Mouse (Mus musculus) heart, adult 2 months (tissue): ENCODE results near the gene Cmtm1.

Experiments
- CTCF ChIP-seq: fragments of 200-600 bp; IDR thresholded peaks from 2 replicates; pipeline ENCODE4 v1.8.1; 2022; ENCODE audit warnings: antibody characterized with exemption, mild to moderate bottlenecking, moderate library complexity
- EP300 ChIP-seq: fragments of 200-500 bp; IDR thresholded peaks from 2 replicates; pipeline ENCODE4 v1.6.1; 2011; ENCODE audit warnings: low read depth, low read length, control low read depth; ENCODE audit not compliant: insufficient read depth
- POLR2A ChIP-seq: fragments of 200-500 bp; IDR thresholded peaks from 2 replicates; pipeline ENCODE4 v1.6.1; 2011; ENCODE audit warnings: mild to moderate bottlenecking, low read depth, low read length, control low read depth; ENCODE audit not compliant: insufficient read depth

GRCm38 (mm10) chr8:104294396-104294795, 15.5 kb downstream of the Cmtm1 start:
- no peak for TF ChIP-seq EP300
- no peak for TF ChIP-seq POLR2A
- TF ChIP-seq CTCF = no peak
